Mouse (Mus musculus): ENCODE data around the gene Gpc1.

The Gpc1 gene

DNA sequence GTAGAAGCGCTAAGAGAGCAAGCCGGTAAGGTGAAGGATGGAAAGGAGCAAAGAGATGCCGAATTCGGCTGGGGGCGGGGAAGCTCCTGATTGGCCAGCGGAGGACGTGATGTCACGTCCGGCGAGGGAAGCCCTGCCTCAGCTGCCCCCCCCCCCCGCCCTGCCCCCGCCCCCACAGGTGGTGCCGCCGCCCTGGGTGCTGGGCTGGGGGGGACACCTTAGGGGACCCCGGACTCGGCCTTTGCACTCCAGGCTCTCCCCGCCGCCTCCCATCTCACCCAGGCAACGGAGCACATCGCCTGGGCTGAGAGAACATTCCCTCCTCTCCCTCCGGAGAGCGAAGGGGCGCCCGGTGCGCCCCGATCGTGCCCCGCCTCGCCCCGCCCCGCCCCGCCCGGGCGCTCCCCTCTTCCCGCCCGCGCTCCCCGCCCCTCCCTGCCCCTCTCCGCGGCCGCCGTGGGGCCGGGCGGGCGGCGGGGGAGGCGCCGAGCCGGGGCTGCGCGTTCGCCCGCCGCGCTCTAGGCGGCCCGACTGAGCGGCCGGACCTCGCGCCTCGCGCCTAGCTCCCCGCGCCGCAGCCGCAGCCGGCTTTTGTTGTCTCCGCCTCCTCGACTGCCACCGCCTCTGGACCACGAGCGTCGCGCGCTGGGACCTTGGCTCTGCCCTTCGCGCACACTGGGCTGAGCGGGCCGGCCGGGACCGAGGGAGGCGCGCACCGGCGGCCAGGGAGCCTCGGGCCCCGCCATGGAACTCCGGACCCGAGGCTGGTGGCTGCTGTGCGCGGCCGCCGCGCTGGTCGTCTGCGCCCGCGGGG lies at the start of gene Gpc1:
Gene Gpc1, plus strand, starts transcription at position 458 of the 814 bp plus-strand sequence.
- DNase-seq (ENCODE audit: low read depth in 1 of 2, low spot score in 2 of 2): no peak

DNA sequence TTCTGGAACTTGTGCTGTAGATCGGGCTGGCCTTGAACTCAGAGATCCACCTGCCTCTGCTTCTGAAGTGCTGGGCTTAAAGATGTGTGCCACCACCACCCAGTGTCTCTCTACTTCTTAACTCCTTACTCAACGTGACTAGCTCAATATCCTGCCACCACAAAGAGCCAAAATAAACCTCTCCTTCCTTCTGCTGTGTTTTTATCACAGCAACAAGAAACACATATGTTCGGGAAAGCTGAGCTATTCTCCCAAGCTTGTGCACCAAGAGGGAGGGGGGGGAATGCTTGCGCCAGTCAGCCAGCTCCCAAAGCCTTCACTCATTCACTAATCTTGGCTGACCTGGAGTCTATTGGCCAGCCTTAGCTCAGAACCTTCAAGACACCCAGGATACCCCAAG lies 49.6 kb upstream of the Gpc1 start:
- DNase-seq (ENCODE audit: low read depth in 1 of 2, low spot score in 2 of 2): no peak

DNA sequence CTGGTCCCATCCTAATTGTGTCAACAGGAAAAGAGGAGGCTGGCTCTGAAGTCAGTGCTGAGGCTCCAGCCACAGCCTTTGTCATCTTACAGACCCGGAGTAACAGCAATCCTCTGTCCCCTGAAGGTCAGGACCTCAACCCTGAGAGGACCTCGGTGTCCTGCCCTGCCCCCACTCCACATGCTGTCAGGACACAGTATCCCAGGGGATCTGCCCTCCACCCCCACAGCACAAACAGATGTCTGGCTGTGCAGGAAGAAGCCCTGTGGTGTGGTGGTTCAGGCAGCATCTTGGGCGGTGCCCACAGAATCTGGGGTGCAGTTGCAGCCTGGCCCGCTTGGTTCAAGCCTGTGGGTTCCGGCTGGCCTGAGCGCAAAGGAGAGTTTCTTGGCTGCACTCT lies 48.9 kb upstream of the Gpc1 start:
- DNase-seq (ENCODE audit: low read depth in 1 of 2, low spot score in 2 of 2): no peak

DNA sequence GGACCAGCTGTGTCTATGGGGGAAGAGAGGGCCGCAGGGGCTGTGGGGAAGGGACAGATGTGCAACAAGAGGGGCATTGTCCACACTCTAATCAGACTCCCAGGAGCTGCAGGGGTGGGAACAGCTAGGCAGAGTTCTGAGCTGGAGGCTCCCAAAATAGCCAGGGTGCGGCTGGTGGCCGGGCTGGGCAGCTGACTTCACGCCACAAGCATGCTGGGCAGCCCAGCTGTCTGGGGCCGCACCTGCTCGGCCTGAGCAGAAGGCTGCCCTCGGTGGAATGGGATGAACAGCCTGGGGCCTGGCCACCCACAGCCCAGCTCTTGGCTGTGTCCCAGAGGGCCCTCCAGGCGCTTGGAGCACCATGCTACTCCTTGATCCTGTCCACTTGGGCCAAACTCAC lies 44.2 kb upstream of the Gpc1 start:
- no peak for DNase-seq (ENCODE audit: low read depth in 1 of 2, low spot score in 2 of 2)

DNA sequence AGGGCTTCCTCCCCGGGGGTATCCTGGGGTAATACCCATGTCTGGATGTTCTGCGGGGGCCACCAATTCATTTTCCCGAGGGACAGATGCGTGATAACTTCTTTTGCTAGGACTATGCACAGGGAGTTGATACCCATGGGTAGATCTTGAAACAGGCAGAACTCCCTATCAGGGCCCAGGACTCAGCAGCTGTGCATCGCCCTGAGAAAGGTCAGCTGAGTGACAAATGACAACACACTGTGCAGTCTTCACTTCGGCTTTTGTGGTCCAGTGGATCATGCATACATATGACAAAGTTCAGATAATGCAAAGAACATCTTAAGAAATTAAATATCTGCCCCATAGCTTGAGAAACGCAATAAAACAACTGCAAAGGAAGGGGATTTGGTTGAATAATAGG lies 43.4 kb upstream of the Gpc1 start:
- no peak for DNase-seq (ENCODE audit: low read depth in 1 of 2, low spot score in 2 of 2)

DNA sequence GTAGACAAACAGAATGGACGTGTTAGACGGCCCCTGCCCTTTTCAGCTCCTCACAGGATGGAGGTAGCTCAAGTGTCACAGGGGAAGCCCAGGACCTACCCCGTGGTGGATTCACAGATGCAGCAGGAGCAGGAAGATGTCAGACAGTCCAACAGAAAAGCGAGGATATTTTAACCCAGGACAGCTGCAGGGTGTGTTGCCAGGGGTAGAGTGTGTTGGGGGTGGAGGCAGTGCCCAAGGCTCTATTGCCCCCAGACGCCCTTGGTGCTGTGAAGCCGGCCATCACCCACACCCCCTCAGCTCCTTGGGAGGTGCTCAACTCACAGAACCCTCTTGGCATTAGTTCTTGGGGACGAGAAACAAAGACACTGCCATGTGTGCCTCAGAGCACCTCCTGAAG lies 40.8 kb upstream of the Gpc1 start:
- DNase-seq (ENCODE audit: low read depth in 1 of 2, low spot score in 2 of 2): no peak

DNA sequence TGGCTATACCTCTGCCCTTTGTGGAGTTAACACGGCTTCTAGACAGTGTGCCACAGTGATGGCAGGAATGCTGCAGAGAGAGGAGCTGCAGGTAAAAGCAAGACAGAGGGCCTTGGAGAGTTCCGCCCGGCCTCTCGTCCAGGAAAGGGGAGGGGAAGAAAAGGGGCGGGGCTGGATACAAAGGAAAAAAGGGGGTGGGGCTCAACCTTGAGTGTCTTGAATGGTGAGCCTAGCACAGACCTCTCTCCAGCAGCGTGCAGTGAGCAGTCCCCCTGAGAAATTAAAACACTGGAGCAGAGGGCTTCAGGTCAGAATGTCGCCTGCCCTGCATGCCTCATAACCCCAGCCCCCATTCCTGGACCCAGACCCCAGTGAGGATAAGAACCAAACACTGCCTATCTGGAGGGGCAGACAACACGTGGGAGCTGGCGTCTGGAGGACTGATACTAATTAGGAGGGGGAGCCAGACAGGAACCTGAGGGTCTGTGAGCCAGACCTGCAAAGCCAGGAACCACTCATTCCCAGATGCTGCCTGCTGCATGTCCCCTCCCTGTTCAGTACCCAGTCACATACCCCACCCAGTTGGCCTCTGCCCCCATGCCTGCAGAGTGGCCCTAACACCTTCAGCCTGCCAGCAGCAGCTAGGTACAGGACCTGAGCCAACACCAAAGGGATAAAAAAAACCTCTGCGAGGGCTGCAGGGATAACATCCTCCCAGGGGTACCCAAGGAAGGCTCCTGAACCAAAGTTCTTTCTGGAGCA lies 40.2 kb upstream of the Gpc1 start:
- no peak for DNase-seq (ENCODE audit: low read depth in 1 of 2, low spot score in 2 of 2)

DNA sequence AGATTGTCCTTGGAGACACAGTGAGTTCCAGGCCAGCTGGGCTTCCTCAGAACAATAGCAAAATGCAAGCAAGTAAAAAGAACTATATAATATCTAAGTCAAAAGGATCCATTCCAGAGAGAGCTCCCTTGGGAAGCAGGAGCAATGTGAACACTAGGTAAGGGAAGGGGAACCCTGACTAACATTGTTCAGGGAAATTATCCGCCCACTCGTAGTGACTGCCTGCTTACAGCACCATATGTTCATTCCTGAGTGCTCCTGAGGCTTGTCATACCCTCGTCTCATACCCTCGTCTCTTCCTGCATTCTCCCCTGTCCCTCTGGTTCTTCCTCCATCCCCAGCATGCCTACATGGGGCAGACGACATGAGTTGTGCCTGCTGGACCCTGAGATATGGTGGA lies 37.7 kb upstream of the Gpc1 start:
- no peak for DNase-seq (ENCODE audit: low read depth in 1 of 2, low spot score in 2 of 2)

DNA sequence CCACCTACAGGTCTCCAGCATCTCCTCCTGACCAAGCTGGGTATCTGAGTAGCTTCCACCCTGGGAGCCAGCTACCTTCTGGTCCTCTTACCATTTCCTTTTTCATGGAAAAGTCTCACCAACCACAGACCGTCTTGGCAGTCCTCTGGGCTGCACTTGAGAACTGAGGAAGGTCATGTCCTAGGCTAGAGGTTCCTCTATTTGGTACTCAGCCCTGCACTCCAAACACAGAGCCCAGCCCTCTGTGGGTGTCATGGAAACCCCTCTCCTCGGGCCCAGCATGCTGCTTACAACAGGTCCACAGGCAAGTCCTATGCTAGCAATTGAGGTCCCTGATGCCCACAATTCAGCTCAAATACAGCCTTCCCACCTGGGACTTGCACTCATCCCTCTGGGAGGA lies 33.0 kb upstream of the Gpc1 start:
- no peak for DNase-seq (ENCODE audit: low read depth in 1 of 2, low spot score in 2 of 2)

DNA sequence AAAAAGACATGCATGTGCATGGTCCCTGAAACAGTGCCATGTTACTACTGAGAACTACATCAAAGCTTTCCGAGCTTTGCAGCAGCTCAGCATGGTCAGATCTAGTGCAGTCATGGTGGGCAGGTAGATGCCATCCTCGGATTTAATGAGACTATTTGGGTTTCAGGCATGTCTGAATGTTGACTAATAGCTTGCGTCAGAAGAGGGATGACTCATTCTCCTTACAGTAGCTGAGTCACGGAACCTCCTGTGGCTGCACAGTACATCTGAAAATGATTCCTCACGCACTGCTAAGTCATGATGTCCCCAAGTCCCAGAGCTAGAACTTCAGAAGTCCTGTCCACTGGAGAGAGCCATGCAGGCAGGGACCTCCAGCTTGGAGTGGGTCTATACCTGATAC lies 31.8 kb upstream of the Gpc1 start:
- no peak for DNase-seq (ENCODE audit: low read depth in 1 of 2, low spot score in 2 of 2)

DNA sequence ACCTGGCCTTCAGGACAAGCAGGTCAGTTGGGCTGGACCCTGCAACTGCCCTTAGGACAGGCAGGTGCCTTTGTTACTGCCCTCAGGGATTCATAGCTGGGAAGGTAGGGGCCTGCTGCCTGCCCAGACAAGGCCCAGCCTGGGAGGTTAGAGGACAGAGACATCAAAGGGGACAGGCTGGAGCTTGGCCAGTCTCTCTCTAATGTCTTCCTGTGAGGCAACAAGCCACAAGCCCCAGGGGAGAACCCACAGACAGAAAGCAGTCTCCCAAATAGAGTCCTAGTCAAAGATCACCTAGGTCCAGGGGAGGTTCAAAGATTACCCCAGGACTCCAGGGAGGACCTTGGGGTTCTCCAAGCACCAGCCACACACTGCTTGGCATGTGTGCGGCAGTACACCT lies 29.1 kb upstream of the Gpc1 start:
- no peak for DNase-seq (ENCODE audit: low read depth in 1 of 2, low spot score in 2 of 2)

DNA sequence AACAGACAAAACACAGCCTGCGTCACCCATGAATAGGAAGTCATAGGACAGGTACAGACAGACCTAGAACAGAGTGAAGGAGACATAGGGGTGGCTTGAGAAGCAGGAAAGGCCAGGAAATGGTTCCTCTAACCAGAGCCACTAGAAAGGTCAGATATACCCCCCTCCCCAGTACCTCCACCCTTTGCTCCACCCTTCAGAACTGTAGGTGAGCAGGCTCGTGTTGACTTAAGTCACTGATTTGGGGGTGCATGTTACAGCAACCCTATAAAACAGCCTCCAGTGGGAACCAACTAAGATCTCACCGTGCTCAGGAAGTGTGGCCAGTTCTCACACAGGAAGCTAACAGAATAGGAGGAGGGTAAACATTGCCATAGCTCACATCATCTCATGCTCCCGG lies 28.1 kb upstream of the Gpc1 start:
- DNase-seq (ENCODE audit: low read depth in 1 of 2, low spot score in 2 of 2): no peak

DNA sequence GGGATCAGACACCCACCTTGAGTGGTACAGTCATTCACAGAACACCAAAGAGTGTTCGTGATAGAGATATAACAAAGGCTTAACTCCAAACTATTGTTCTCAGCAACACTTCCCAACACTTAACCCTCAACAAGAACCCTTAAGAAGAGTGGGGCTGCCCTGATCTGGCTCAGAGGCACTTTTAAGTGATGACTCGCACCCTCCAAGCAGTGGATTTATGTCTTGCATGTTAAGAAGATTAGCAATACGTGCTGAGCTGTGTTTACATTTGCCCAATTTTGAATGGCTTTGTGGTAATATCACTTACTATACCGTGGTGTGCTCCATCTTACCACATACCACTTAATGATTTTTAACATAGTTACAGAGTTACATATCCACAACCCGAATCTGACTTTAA lies 26.3 kb upstream of the Gpc1 start:
- DNase-seq (ENCODE audit: low read depth in 1 of 2, low spot score in 2 of 2): no peak

DNA sequence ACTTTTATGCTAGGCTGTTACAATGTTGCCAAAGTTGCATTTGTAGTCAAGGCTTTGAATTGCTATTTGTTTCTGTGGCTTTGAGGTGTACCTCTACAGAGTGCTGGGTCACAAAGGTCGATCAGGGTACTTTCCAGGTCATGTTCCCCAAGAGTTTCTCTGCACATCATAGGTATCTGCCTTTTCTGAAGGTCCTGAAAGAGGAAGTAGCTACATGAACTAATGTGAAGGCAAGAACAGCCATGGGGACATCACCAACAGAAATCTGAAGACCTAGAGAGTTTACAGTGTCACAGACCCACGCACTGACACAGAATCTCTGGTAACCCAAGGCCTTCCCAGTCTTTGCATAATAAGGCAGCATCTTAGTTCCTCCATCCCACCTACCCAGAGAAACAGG lies 25.6 kb upstream of the Gpc1 start:
- no peak for DNase-seq (ENCODE audit: low read depth in 1 of 2, low spot score in 2 of 2)

DNA sequence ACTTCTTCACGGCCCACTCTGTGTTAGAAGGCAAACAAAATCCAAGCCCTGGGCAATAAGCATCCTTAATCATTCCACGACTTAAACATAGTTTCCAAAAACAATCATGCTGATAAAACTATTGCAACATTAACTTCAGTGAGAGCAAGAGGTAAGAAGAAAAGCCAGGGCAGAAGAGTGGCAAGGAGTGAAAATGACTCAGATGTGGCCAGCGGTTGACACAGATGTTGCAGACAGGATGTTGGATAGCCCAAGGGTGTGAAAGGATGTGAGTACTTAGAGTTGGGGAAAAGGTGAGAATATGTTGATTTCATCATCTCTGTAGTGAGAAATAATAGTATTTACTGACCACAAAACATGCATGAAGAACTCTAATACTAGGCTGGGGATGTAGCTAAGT lies 24.7 kb upstream of the Gpc1 start:
- DNase-seq (ENCODE audit: low read depth in 1 of 2, low spot score in 2 of 2): no peak

DNA sequence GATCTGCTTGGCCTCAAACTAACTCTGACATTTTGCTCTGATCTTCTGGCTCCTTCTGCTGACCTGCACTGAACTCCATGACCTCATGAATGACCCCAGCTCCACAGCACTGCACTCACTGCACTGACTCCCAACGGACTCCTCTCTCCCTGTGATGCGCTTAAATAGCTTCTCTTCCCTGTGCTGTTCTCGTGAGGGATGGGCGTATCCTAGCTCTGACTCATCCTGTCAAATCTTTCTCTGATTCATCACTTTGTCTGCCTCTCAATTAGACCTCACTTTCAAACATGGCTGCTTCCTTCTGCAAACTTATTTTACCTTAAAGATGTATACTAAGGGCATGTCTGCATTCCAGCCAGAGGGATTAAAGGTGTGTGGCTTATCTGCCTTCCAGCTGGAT lies 21.8 kb upstream of the Gpc1 start:
- DNase-seq (ENCODE audit: low read depth in 1 of 2, low spot score in 2 of 2): no peak

DNA sequence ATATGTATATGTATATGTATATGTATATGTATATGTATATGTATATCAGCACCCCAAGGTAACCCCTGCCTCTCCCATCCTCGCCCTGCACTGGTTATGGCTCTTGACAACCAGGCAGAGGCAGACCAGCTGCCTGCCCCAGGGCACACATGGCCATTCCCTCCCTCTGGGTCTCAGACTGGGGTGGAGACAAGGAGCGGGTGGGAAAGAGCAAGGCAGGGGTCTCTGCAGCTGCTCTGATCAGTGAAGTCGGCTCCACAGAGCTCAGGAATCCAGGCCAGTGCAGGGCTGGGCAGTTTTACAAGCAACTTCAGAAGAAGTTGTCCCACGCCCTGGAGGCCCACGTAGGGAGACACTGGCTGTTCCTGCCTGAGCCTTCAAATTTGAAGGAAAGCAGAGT lies 17.1 kb upstream of the Gpc1 start:
- DNase-seq (ENCODE audit: low read depth in 1 of 2, low spot score in 2 of 2): no peak

DNA sequence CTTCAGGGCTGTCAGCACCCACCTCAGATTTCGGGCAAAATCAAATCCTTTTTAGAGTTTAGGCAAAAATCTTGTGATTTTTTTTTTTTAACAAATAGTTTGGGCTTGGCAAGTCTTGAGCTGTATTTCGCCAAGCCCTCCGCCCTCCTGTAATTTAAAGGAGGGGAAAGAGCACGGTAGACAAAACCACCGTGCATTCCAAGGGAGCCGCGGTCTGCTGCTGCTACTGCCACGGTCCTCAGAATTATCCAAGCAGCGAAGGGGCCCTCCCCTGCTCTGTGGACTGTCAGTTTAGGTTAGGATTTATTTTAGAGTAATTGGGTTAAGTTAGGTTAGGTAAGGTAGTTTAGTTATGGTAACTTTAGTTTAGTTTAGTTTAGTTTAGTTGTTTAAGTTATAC lies 16.3 kb upstream of the Gpc1 start:
- DNase-seq (ENCODE audit: low read depth in 1 of 2, low spot score in 2 of 2): no peak

DNA sequence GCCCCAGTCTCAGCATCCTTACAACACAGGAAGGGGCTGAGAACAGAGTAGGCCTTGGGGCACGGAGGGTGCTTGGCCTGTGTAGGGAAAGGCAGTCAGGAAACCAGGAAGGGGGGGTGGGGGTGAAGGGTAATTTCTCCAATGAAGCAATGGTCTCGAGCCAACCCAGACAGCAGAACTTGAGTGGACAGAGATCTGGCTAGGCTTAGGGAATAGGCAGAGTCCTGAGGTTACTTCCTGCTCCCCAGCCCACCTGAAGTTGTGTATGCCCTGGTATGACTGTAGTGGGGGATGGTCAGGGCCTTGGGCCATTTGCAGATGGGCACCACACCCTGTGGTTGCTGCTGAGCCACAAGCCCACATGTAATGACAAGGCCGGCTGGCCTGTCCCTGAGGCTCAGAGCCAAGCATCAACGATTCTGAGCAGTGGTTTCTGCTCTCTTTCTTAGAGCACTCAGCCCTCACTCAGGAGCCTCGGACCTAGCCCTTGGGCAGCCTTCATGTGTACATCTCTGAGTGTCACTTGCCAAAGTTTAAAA lies 15.6 kb upstream of the Gpc1 start:
- no peak for DNase-seq (ENCODE audit: low read depth in 1 of 2, low spot score in 2 of 2)

DNA sequence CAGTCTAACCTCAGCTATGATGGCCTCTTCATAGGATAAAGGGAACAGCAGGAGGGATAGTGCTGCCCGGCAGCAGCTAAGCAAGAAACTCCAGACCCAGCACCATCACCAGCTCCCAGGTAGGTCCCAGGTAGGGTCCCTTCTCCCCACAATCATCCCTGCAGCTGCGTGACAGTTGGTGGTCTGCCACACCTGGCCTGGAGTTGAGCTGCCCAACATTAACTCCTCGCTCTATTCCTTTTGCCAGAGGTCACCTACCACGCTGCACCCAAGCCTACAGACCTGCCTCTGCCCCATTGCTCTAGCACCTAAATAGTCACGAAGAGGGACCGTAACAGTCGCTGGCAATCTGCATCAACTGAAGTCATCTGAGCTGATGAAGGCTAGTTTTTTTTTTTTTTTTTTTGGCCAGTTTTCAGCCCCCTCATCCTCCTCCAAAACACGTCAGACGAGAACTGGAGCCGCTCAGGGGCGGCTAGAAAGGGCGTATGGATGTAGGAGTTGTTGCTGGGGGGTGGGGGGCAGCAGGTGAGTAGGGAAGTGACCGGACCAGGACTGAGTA lies 738 bp upstream of the Gpc1 start:
- no peak for DNase-seq (ENCODE audit: low read depth in 1 of 2, low spot score in 2 of 2)

DNA sequence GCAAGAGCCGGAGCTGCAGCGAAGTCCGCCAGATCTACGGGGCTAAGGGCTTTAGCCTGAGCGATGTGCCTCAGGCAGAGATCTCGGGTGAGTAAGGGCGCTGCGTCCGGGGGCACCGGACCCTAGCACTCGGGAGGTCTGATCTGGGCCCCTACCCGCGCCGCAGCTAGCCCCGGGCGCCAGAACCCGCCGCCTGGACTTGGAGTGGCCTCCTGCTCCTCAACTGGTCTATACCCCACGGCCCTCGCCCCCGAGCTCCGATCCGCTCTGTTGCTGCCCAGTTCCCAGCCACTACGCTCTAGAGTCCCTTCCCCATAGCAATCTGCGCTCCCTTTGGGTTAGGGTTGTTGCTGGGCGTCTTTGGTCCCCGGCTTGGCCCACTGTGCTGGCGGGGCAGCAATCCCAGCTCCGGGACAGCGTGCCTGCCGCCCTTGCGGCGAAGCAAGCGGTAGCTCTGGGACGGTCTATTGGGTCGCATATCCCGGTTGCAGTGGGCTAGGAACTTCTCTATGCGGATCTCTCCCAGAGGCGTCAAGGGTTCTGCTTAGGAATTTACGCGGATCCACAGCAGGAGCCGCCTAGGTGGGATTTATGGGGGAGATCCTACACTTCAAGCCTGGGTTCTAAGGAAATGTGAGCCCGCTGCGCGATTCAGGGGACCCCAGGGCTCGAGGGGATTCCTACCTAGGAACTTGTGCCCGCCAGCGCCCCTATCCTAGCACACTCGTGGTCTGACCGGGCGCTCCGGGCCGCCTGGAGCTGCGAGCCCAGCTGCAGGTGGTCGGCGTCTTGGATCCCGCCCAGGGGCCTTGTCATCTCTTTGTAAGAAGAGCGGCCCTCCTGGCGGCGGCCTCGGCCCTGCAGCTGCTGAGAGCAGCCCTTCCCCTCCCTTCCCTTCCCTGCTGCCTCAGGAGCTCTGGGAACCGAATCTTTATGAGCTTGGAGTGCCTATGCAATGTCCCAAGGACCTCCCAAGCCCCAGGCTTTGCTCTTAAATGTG lies 866 bp downstream of the Gpc1 start:
- DNase-seq (ENCODE audit: low read depth in 1 of 2, low spot score in 2 of 2): no peak

Measured in monocyte, adult 2 months (primary cell).